Mouse (Mus musculus) liver, embryonic 12.5 days (tissue): ENCODE measurements around the gene Slc35b1. TPM values are rescaled to one million over a fixed set of nuclear protein-coding genes. Genes with fewer than 3 reads are reported as not detected.

Experiments used
- ATAC-seq: fragments of 200-750 bp; cut with Nextera tagmentation; 2 replicates; pipeline ENCODE4 v1.8.0; 2017; ENCODE audit warnings: moderate number of reproducible peaks, mild to moderate bottlenecking, moderate library complexity
- H3K27ac ChIP-seq: fragments of 300-500 bp; sonication (generic); 2 replicates; pipeline ENCODE4 v1.5.1; 2016; ENCODE audit warnings: mild to moderate bottlenecking
- H3K27me3 ChIP-seq: fragments of 300-500 bp; sonication (generic); replicated peaks from 2 replicates; pipeline ENCODE4 v1.6.1; 2016; ENCODE audit warnings: mild to moderate bottlenecking, moderate library complexity
- H3K36me3 ChIP-seq: fragments of 300-500 bp; sonication (generic); 2 replicates; pipeline ENCODE4 v1.6.1; 2016; ENCODE audit warnings: mild to moderate bottlenecking, moderate library complexity
- H3K4me1 ChIP-seq: fragments of 300-500 bp; sonication (generic); 2 replicates; pipeline ENCODE4 v1.6.1; 2016
- H3K4me2 ChIP-seq: fragments of 300-500 bp; sonication (generic); 2 replicates; pipeline ENCODE4 v1.6.1; 2016; ENCODE audit warnings: mild to moderate bottlenecking, moderate library complexity
- H3K4me3 ChIP-seq: fragments of 300-500 bp; sonication (generic); 2 replicates; pipeline ENCODE4 v1.5.1; 2016; ENCODE audit warnings: mild to moderate bottlenecking, moderate library complexity
- H3K9ac ChIP-seq: fragments of 300-500 bp; sonication (generic); 2 replicates; pipeline ENCODE4 v1.6.1; 2016; ENCODE audit warnings: mild to moderate bottlenecking, moderate library complexity
- H3K9me3 ChIP-seq: fragments of 300-500 bp; sonication (generic); replicated peaks from 2 replicates; pipeline ENCODE4 v1.6.1; 2016; ENCODE audit warnings: mild to moderate bottlenecking, moderate library complexity
- WGBS: fragments of 180-500 bp; shearing (Covaris S2); methylation state at CpG from one replicate; pipeline ENCODE4 v1.1.7; 2016; ENCODE audit not compliant: insufficient replicate concordance; 5-methylcytosine and 5-hydroxymethylcytosine counted together
- polyA plus RNA-seq: library from polyadenylated mRNA; unstranded; fragments of >200 nt; fragmentation: Nextera tagmentation; extraction: Ambion mirVana; gene quantifications from 2 replicates; pipeline ENCODE4 v1.2.1, GENCODE M21; 2016

Slc35b1 gene
- polyA plus RNA-seq: 58.2 and 61.3 TPM in 2 replicates

DNA sequence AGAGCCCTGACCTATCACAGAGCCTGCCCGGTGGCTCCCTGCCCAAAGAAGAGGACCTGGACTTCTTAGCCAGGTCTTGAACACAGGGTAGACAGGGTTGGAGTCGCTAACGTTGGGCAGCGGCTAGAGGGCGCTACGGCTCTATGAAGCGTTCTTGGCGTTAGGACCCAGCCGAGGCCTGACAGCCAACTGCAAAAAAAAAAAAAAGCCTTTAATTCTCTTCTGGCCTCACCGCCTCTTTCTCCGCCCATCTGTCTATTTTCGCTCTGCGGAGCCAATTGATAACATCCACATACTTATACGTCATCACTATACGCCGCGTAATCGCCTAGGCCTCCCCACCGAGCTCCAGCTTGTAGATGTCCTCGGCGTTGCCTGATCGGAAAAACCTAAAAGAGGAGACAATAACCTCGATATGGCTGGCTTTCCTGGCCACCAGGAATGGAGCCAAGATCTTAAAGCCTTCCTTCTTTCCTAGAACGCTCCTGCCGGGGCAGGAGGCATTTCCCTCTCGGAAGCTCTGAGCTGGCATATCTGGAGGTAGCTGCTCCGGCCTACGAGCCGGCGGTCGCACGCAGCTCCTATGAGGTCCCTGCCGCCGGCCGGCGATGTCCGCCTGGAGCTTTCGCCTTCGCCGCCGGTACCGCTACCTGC lies at the start of gene Slc35b1:
Slc35b1 (plus strand) TSS at position 374 of the 654 bp plus-strand sequence.
- Histone ChIP-seq H3K9me3 (no peaks in the 10 kb centered on the region), H3K27ac (peak within 1 kb of the TSS; percentile 89), H3K4me1 (peaks cover 37% of the 10 kb centered on the region), H3K27me3 (no peaks in the 10 kb centered on the region), H3K4me2 (peak within 1 kb of the TSS; percentile 75), H3K36me3 (peaks cover 66% of the 10 kb centered on the region), H3K9ac (peak within 1 kb of the TSS; percentile 84), H3K4me3 (peak within 1 kb of the TSS; percentile 86)
- ATAC-seq: peak; percentile 93
- 2% methylated on average over 42 of the region's 42 CpGs for WGBS

- peaks cover 76% of the 10 kb centered on the region for H3K4me1 ChIP-seq
- H3K27ac ChIP-seq: peak within 1 kb of the TSS; percentile 99
- H3K9me3 ChIP-seq: no peaks in the 10 kb centered on the region
- ATAC-seq: peak; percentile 80
- peaks cover 18% of the 10 kb centered on the region for H3K36me3 ChIP-seq
- no peaks in the 10 kb centered on the region for H3K27me3 ChIP-seq
- WGBS: 0% methylated on average over 25 of the region's 27 CpGs
- H3K4me2 ChIP-seq: peak within 1 kb of the TSS; percentile 75
- peak within 1 kb of the TSS; percentile 99 for H3K9ac ChIP-seq
- peak within 1 kb of the TSS; percentile 98 for H3K4me3 ChIP-seq
Measured at GRCm38 (mm10) chr11:95336568-95337128, 47.8 kb upstream of the Slc35b1 start, which contains the start of gene Fam117a. Gene Fam117a (plus strand): TSS chr11:95337018.

DNA sequence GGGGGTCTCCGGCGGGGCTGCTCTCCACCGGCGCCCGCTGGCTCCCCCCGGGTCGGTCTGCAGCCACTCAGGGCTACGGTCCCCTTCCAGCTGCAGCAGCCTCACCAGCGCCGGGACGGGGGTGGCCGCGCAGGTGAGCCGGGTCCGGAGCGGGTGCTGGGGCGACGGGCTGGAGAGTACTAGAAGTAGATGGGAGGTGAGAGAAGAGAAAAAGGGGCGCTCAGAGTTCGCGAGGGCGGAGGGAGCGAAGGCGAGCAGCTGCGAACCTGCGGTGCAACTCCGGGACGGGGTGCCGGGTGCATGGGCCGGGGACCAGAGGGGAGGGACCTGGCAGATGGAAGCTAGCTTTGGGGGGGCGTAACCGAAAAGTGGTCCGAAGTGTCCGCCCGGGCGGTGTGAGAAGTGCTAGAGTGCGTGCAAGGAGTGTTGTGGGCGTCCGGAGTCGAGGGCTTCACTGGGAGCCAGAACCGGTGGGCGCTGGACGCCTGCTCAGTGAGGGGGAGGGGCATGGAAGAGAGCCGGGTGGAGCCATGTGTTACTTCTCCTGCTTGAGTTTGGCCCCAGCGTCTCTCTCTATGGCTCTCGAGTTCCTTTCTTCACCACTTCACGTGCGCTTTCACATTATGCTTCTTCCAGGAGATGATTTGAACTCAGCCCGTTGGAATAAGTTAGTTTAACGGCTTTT lies 47.2 kb upstream of the Slc35b1 start:
- 2% methylated on average over 50 of the region's 50 CpGs for WGBS
- peaks cover 76% of the 10 kb centered on the region for H3K4me1 ChIP-seq
- peaks cover 24% of the 10 kb centered on the region for H3K36me3 ChIP-seq
- peak overlapping the region; percentile 99 for H3K9ac ChIP-seq
- peak overlapping the region; percentile 98 for H3K4me3 ChIP-seq
- no peaks in the 10 kb centered on the region for H3K9me3 ChIP-seq
- peak overlapping the region; percentile 99 for H3K27ac ChIP-seq
- peak overlapping the region; percentile 75 for H3K4me2 ChIP-seq
- peak; percentile 11; the same call in 1 of the 2 replicates for ATAC-seq
- H3K27me3 ChIP-seq: no peaks in the 10 kb centered on the region

GRCm38 (mm10) chr11:95337846-95338342 lies 46.6 kb upstream of the Slc35b1 start:
- H3K9ac ChIP-seq: peak overlapping the region; percentile 99
- H3K4me3 ChIP-seq: peak overlapping the region; percentile 98
- ATAC-seq: no peak
- H3K4me1 ChIP-seq: peaks cover 77% of the 10 kb centered on the region
- peaks cover 30% of the 10 kb centered on the region for H3K36me3 ChIP-seq
- H3K27me3 ChIP-seq: no peaks in the 10 kb centered on the region
- H3K4me2 ChIP-seq: peak overlapping the region; percentile 75
- H3K27ac ChIP-seq: peak overlapping the region; percentile 99
- no peaks in the 10 kb centered on the region for H3K9me3 ChIP-seq
- 10% methylated on average over 9 of the region's 9 CpGs for WGBS

GRCm38 (mm10) chr11:95339471-95340021 lies 44.9 kb upstream of the Slc35b1 start:
- ATAC-seq: peak; percentile 78
- Histone ChIP-seq H3K4me1 (peaks cover 79% of the 10 kb centered on the region), H3K4me3 (peak overlapping the region; percentile 98), H3K9me3 (no peaks in the 10 kb centered on the region), H3K9ac (peak overlapping the region; percentile 99), H3K36me3 (peaks cover 47% of the 10 kb centered on the region), H3K4me2 (peak overlapping the region; percentile 75), H3K27me3 (no peaks in the 10 kb centered on the region), H3K27ac (peak overlapping the region; percentile 99)
- WGBS: 9% methylated on average over 14 of the region's 14 CpGs

GRCm38 (mm10) chr11:95340259-95340658 lies 44.2 kb upstream of the Slc35b1 start:
- WGBS: 59% methylated on average over 1 of the region's 1 CpGs
- peak overlapping the region; percentile 75 for H3K4me2 ChIP-seq
- peaks cover 54% of the 10 kb centered on the region for H3K36me3 ChIP-seq
- peaks cover 79% of the 10 kb centered on the region for H3K4me1 ChIP-seq
- H3K9me3 ChIP-seq: no peaks in the 10 kb centered on the region
- ATAC-seq: no peak
- peak overlapping the region; percentile 98 for H3K4me3 ChIP-seq
- peak overlapping the region; percentile 99 for H3K27ac ChIP-seq
- H3K9ac ChIP-seq: peak overlapping the region; percentile 99
- H3K27me3 ChIP-seq: no peaks in the 10 kb centered on the region

GRCm38 (mm10) chr11:95340664-95341063 lies 43.8 kb upstream of the Slc35b1 start:
- Histone ChIP-seq H3K4me2 (peak overlapping the region; percentile 75), H3K36me3 (peaks cover 58% of the 10 kb centered on the region), H3K9me3 (no peaks in the 10 kb centered on the region), H3K27ac (peak overlapping the region; percentile 99), H3K9ac (peak overlapping the region; percentile 99), H3K4me3 (peak overlapping the region; percentile 98), H3K4me1 (peaks cover 79% of the 10 kb centered on the region), H3K27me3 (no peaks in the 10 kb centered on the region)
- WGBS: 37% methylated on average over 5 of the region's 5 CpGs
- no peak for ATAC-seq

- Histone ChIP-seq H3K4me3 (peak overlapping the region; percentile 98), H3K4me1 (peaks cover 88% of the 10 kb centered on the region), H3K9ac (peak overlapping the region; percentile 99), H3K9me3 (no peaks in the 10 kb centered on the region), H3K27ac (peak overlapping the region; percentile 99; the same call in 1 of the 2 replicates), H3K27me3 (no peaks in the 10 kb centered on the region), H3K36me3 (peaks cover 83% of the 10 kb centered on the region), H3K4me2 (peak overlapping the region; percentile 75)
- 70% methylated on average over 4 of the region's 4 CpGs for WGBS
- no peak for ATAC-seq
Measured at GRCm38 (mm10) chr11:95343180-95343579, 41.3 kb upstream of the Slc35b1 start.

DNA sequence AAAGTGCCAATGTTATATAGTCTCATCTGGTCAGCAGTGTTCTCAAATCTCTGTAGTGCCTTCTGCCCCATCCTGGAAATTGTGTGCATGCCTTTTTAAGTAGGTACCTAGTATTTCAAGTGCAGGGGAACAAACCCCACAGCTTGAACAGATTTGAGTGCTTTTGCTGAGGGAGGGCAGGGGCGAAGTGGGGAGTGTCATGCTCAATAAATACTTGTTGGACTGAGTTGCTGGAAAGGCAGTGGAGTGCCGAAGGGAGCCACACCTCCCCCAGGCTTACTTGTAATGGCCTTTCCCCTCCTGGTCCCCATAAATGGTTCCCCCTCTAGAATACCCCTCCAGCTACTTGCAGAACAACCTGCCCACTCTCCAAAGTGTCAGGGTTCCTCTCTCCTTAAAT lies 40.3 kb upstream of the Slc35b1 start:
- peaks cover 93% of the 10 kb centered on the region for H3K36me3 ChIP-seq
- H3K27ac ChIP-seq: peak overlapping the region; percentile 59

GRCm38 (mm10) chr11:95350289-95350688 lies 34.2 kb upstream of the Slc35b1 start:
- H3K4me3 ChIP-seq: no peak overlapping the region
- peaks cover 100% of the 10 kb centered on the region for H3K36me3 ChIP-seq
- peak overlapping the region; percentile 29; the same call in 1 of the 2 replicates for H3K9ac ChIP-seq
- peak overlapping the region; percentile 64 for H3K27ac ChIP-seq
- no peak for ATAC-seq
- no peak overlapping the region for H3K4me2 ChIP-seq
- no peaks in the 10 kb centered on the region for H3K27me3 ChIP-seq
- H3K9me3 ChIP-seq: no peaks in the 10 kb centered on the region
- H3K4me1 ChIP-seq: peaks cover 93% of the 10 kb centered on the region
- WGBS: 68% methylated on average over 6 of the region's 6 CpGs

More for the DNA sequence above, 40.3 kb upstream of the Slc35b1 start:
- H3K27me3 ChIP-seq: no peaks in the 10 kb centered on the region
- peaks cover 87% of the 10 kb centered on the region for H3K4me1 ChIP-seq
- WGBS: 80% methylated on average over 2 of the region's 2 CpGs
- peak overlapping the region; percentile 75 for H3K4me2 ChIP-seq
- H3K9ac ChIP-seq: peak overlapping the region; percentile 35; the same call in 1 of the 2 replicates
- no peaks in the 10 kb centered on the region for H3K9me3 ChIP-seq
- ATAC-seq: no peak
- 0 out of 2 replicates have a peak overlapping the region, but pooled peaks have one; percentile 98 for H3K4me3 ChIP-seq

GRCm38 (mm10) chr11:95350960-95351359 lies 33.5 kb upstream of the Slc35b1 start:
- H3K27ac ChIP-seq: peak overlapping the region; percentile 64; the same call in 1 of the 2 replicates

More at GRCm38 (mm10) chr11:95350960-95351359, 33.5 kb upstream of the Slc35b1 start:
- Histone ChIP-seq H3K4me2 (no peak overlapping the region), H3K27me3 (no peaks in the 10 kb centered on the region), H3K4me1 (peaks cover 93% of the 10 kb centered on the region), H3K4me3 (no peak overlapping the region), H3K36me3 (peaks cover 100% of the 10 kb centered on the region), H3K9me3 (no peaks in the 10 kb centered on the region), H3K9ac (no peak overlapping the region)
- 90% methylated on average over 3 of the region's 3 CpGs for WGBS
- ATAC-seq: no peak
